Comparison of ENCODE assay signal across 16 mouse cellular contexts in genomic region chr7:28478854-28479253, GRCm38 (mm10). TPM values are rescaled to one million over a fixed set of nuclear protein-coding genes. Genes with fewer than 3 reads are reported as not detected.
A peak's percentile ranks its signal among the peaks of the same experiment; 100 is the strongest.
DNase-seq lines count a peak whose midpoint lies in the region; ATAC-seq and TF ChIP-seq lines count a peak whose summit lies in the region.
"Had no signal": no experiment of that assay in that cellular context is flagged by ENCODE, and none has a peak within 500 bp of the region (broad histone marks: within the 10 kb centered on the region; RNA-seq: fewer than 3 reads in every experiment).

No protein-coding gene starts in this region.

- peaks cover 6% of the 10 kb centered on the region for H3K4me1 ChIP-seq in forebrain, embryonic 10.5 days
- no peaks in the 10 kb centered on the region for H3K4me1 ChIP-seq in forebrain, postnatal 0 days (ENCODE audit: insufficient read depth)
- H3K4me1 ChIP-seq in lung, postnatal 0 days (ENCODE audit: insufficient read depth, low read depth, low read length): no peaks in the 10 kb centered on the region
- 0 out of 2 replicates have a peak, but pooled peaks cover 3% of the 10 kb centered on the region for H3K4me1 ChIP-seq in limb, embryonic 11.5 days (ENCODE audit: control insufficient read depth, insufficient read depth, low read length)
- H3K4me1 ChIP-seq in forebrain, embryonic 13.5 days: no peaks in the 10 kb centered on the region

- no peak overlapping the region for H3K9ac ChIP-seq in forebrain, postnatal 0 days
- H3K9ac ChIP-seq in lung, postnatal 0 days (replicated peaks; ENCODE audit: low read depth): no peak overlapping the region
- no peak overlapping the region for H3K9ac ChIP-seq in limb, embryonic 11.5 days (ENCODE audit: low read length)
- H3K9ac ChIP-seq in forebrain, embryonic 13.5 days: no peak overlapping the region
- H3K9ac ChIP-seq: limb, embryonic 13.5 days had no signal

- no peak for TF ChIP-seq CTCF in forebrain, postnatal 0 days (IDR thresholded peaks at IDR 0.05; ENCODE audit: low read depth)
- no peak for TF ChIP-seq CTCF in lung, postnatal 0 days (IDR thresholded peaks at IDR 0.05)

- no peaks in the 10 kb centered on the region for H3K27me3 ChIP-seq in forebrain, embryonic 10.5 days (ENCODE audit: poor library complexity, severe bottlenecking)
- H3K27me3 ChIP-seq in forebrain, postnatal 0 days (ENCODE audit: insufficient read depth, low read length): no peaks in the 10 kb centered on the region
- H3K27me3 ChIP-seq in lung, postnatal 0 days (replicated peaks; ENCODE audit: insufficient read depth, low read length): no peaks in the 10 kb centered on the region
- no peaks in the 10 kb centered on the region for H3K27me3 ChIP-seq in limb, embryonic 11.5 days (ENCODE audit: control insufficient read depth, insufficient read depth, low read length)
- no peaks in the 10 kb centered on the region for H3K27me3 ChIP-seq in forebrain, embryonic 13.5 days
- H3K27me3 ChIP-seq: limb, embryonic 13.5 days had no signal

- no peak overlapping the region for H3K4me3 ChIP-seq in forebrain, embryonic 10.5 days
- no peak overlapping the region for H3K4me3 ChIP-seq in forebrain, postnatal 0 days (ENCODE audit: low read depth, low read length)
- no peak overlapping the region for H3K4me3 ChIP-seq in lung, postnatal 0 days (ENCODE audit: low read depth, low read length)
- H3K4me3 ChIP-seq in limb, embryonic 11.5 days (ENCODE audit: low read depth, low read length): no peak overlapping the region
- no peak overlapping the region for H3K4me3 ChIP-seq in forebrain, embryonic 13.5 days
- H3K4me3 ChIP-seq: limb, embryonic 13.5 days had no signal

- ATAC-seq in forebrain, postnatal 0 days: no peak
- 0 out of 2 replicates have a peak, but pooled peaks have one; percentile 44 for ATAC-seq in lung, postnatal 0 days
- ATAC-seq in limb, embryonic 11.5 days (ENCODE audit: insufficient number of reproducible peaks, low FRiP score, low TSS enrichment, low read depth): no peak
- ATAC-seq in forebrain, embryonic 13.5 days: no peak
- ATAC-seq: hindbrain, postnatal 0 days had no signal

- no peak for TF ChIP-seq EP300 in lung, postnatal 0 days (IDR thresholded peaks at IDR 0.05)

- H3K36me3 ChIP-seq in forebrain, embryonic 10.5 days (replicated peaks): no peaks in the 10 kb centered on the region
- H3K36me3 ChIP-seq in forebrain, postnatal 0 days (ENCODE audit: insufficient read depth): no peaks in the 10 kb centered on the region
- H3K36me3 ChIP-seq in lung, postnatal 0 days (ENCODE audit: insufficient read depth, low read length): no peaks in the 10 kb centered on the region
- H3K36me3 ChIP-seq in limb, embryonic 11.5 days (ENCODE audit: control insufficient read depth, insufficient read depth, low read length): no peaks in the 10 kb centered on the region
- no peaks in the 10 kb centered on the region for H3K36me3 ChIP-seq in forebrain, embryonic 13.5 days (ENCODE audit: poor library complexity, severe bottlenecking)
- H3K36me3 ChIP-seq: limb, embryonic 13.5 days had no signal

- 9% methylated on average over 8 of the region's 8 CpGs for WGBS in forebrain, embryonic 10.5 days
- 12% methylated on average over 6 of the region's 8 CpGs for WGBS in forebrain, postnatal 0 days
- 8% methylated on average over 8 of the region's 8 CpGs for WGBS in lung, postnatal 0 days
- 7% methylated on average over 8 of the region's 8 CpGs for WGBS in limb, embryonic 11.5 days
- 11% methylated on average over 8 of the region's 8 CpGs for WGBS in forebrain, embryonic 13.5 days

- DNase-seq in forebrain, embryonic 10.5 days (ENCODE audit: extremely low spot score, low spot score): peak; percentile 31
- DNase-seq in forebrain, postnatal 0 days: no peak
- peak; percentile 30 for DNase-seq in lung, postnatal 0 days (ENCODE audit: low spot score)
- no peak for DNase-seq in lung, postnatal 4 days
- peak; percentile 42 for DNase-seq in embryo, embryonic 11 days
- DNase-seq in limb, embryonic 11.5 days (ENCODE audit: low spot score): peak; percentile 48
- DNase-seq in right cerebral cortex, postnatal 4 days: no peak
- DNase-seq: gastrocnemius, postnatal 10 days; thymus, postnatal 25 days had no signal

- H3K9me3 ChIP-seq in forebrain, embryonic 10.5 days: no peaks in the 10 kb centered on the region
- no peaks in the 10 kb centered on the region for H3K9me3 ChIP-seq in forebrain, postnatal 0 days (ENCODE audit: low read length)
- no peaks in the 10 kb centered on the region for H3K9me3 ChIP-seq in lung, postnatal 0 days (ENCODE audit: low read length)
- H3K9me3 ChIP-seq in limb, embryonic 11.5 days (ENCODE audit: control insufficient read depth, low read length): no peaks in the 10 kb centered on the region
- H3K9me3 ChIP-seq in forebrain, embryonic 13.5 days (replicated peaks): no peaks in the 10 kb centered on the region
- H3K9me3 ChIP-seq: limb, embryonic 13.5 days had no signal

- no peak overlapping the region for H3K27ac ChIP-seq in forebrain, embryonic 10.5 days
- H3K27ac ChIP-seq in forebrain, postnatal 0 days (ENCODE audit: low read depth, low read length): no peak overlapping the region
- H3K27ac ChIP-seq in lung, postnatal 0 days (ENCODE audit: low read length): no peak overlapping the region
- no peak overlapping the region for H3K27ac ChIP-seq in limb, embryonic 11.5 days (replicated peaks; ENCODE audit: low read depth, low read length)
- H3K27ac ChIP-seq in forebrain, embryonic 13.5 days: no peak overlapping the region
- H3K27ac ChIP-seq: hindbrain, postnatal 0 days; limb, embryonic 13.5 days had no signal

- no peak overlapping the region for H3K4me2 ChIP-seq in forebrain, postnatal 0 days (ENCODE audit: low read depth)
- no peak overlapping the region for H3K4me2 ChIP-seq in lung, postnatal 0 days (replicated peaks; ENCODE audit: low read depth, low read length)
- H3K4me2 ChIP-seq in limb, embryonic 11.5 days (ENCODE audit: low read depth, severe bottlenecking): no peak overlapping the region
- no peak overlapping the region for H3K4me2 ChIP-seq in forebrain, embryonic 13.5 days
- H3K4me2 ChIP-seq: limb, embryonic 13.5 days had no signal

RNA-seq across cellular contexts. Expression of gene Lrfn1, which starts 27.1 kb away (rescaled TPM):
- polyA plus RNA-seq in forebrain, embryonic 10.5 days (2016; fragmentation: Nextera tagmentation; extraction: Ambion mirVana): 3.0 and 3.4 TPM in 2 replicates
- 57.7 and 88.3 TPM in 2 replicates for total RNA-seq in forebrain, postnatal 0 days (2014; rRNA removed)
- 16.0 and 21.2 TPM in 2 replicates for polyA plus RNA-seq in forebrain, postnatal 0 days (2015; fragmentation: Nextera tagmentation; extraction: Ambion mirVana)
- 0.97 and 1.4 TPM in 2 replicates for polyA plus RNA-seq in lung, postnatal 0 days (2015; fragmentation: Nextera tagmentation; extraction: Ambion mirVana)
- 5.8 and 6.3 TPM in 2 replicates for polyA plus RNA-seq in limb, embryonic 11.5 days (2014; fragmentation: Nextera tagmentation; extraction: Ambion mirVana)
- polyA plus RNA-seq in forebrain, embryonic 13.5 days (2015; fragmentation: Nextera tagmentation; extraction: Ambion mirVana): 5.9 and 6.1 TPM in 2 replicates

RNA-seq across cellular contexts. Expression of gene Ifnl2, which starts 31.4 kb away (rescaled TPM):
- polyA plus RNA-seq in forebrain, embryonic 10.5 days (2016; fragmentation: Nextera tagmentation; extraction: Ambion mirVana): not detected in 2 replicates
- total RNA-seq in forebrain, postnatal 0 days (2014; rRNA removed): not detected in 2 replicates
- polyA plus RNA-seq in forebrain, postnatal 0 days (2015; fragmentation: Nextera tagmentation; extraction: Ambion mirVana): not detected in 2 replicates
- polyA plus RNA-seq in lung, postnatal 0 days (2015; fragmentation: Nextera tagmentation; extraction: Ambion mirVana): not detected in 2 replicates
- polyA plus RNA-seq in limb, embryonic 11.5 days (2014; fragmentation: Nextera tagmentation; extraction: Ambion mirVana): not detected in 2 replicates
- polyA plus RNA-seq in forebrain, embryonic 13.5 days (2015; fragmentation: Nextera tagmentation; extraction: Ambion mirVana): not detected in 2 replicates
- total RNA-seq: gastrocnemius, postnatal 10 days; hindbrain, postnatal 0 days; layer of hippocampus, postnatal 10 days; megakaryocyte-erythroid progenitor cell, adult 5-6 weeks had no signal
- polyA plus RNA-seq: heart, embryonic 14.5 days; hindbrain, postnatal 0 days; limb, embryonic 13.5 days; small intestine, adult 2 months had no signal

RNA-seq across cellular contexts. Expression of gene Gmfg, which starts 41.6 kb away (rescaled TPM):
- 8.0 and 8.3 TPM in 2 replicates for polyA plus RNA-seq in forebrain, embryonic 10.5 days (2016; fragmentation: Nextera tagmentation; extraction: Ambion mirVana)
- total RNA-seq in forebrain, postnatal 0 days (2014; rRNA removed): 2.6 and 3.8 TPM in 2 replicates
- polyA plus RNA-seq in forebrain, postnatal 0 days (2015; fragmentation: Nextera tagmentation; extraction: Ambion mirVana): 5.8 and 6.7 TPM in 2 replicates
- 81.0 and 83.1 TPM in 2 replicates for polyA plus RNA-seq in lung, postnatal 0 days (2015; fragmentation: Nextera tagmentation; extraction: Ambion mirVana)
- polyA plus RNA-seq in limb, embryonic 11.5 days (2014; fragmentation: Nextera tagmentation; extraction: Ambion mirVana): 5.8 and 7.5 TPM in 2 replicates
- polyA plus RNA-seq in forebrain, embryonic 13.5 days (2015; fragmentation: Nextera tagmentation; extraction: Ambion mirVana): 2.5 and 2.8 TPM in 2 replicates

RNA-seq across cellular contexts. Expression of gene Ifnl3, which starts 43.8 kb away (rescaled TPM):
- polyA plus RNA-seq in forebrain, embryonic 10.5 days (2016; fragmentation: Nextera tagmentation; extraction: Ambion mirVana): not detected in 2 replicates
- not detected in 2 replicates for total RNA-seq in forebrain, postnatal 0 days (2014; rRNA removed)
- polyA plus RNA-seq in forebrain, postnatal 0 days (2015; fragmentation: Nextera tagmentation; extraction: Ambion mirVana): not detected in 2 replicates
- not detected in 2 replicates for polyA plus RNA-seq in lung, postnatal 0 days (2015; fragmentation: Nextera tagmentation; extraction: Ambion mirVana)
- polyA plus RNA-seq in limb, embryonic 11.5 days (2014; fragmentation: Nextera tagmentation; extraction: Ambion mirVana): not detected in 2 replicates
- not detected in 2 replicates for polyA plus RNA-seq in forebrain, embryonic 13.5 days (2015; fragmentation: Nextera tagmentation; extraction: Ambion mirVana)
- total RNA-seq: gastrocnemius, postnatal 10 days; hindbrain, postnatal 0 days; layer of hippocampus, postnatal 10 days; megakaryocyte-erythroid progenitor cell, adult 5-6 weeks had no signal
- polyA plus RNA-seq: heart, embryonic 14.5 days; hindbrain, postnatal 0 days; limb, embryonic 13.5 days; small intestine, adult 2 months had no signal

Comparison
In these comparisons a context has a peak if more than half of its experiments do, and no peak if none do; other contexts are left out.
1. DNase-seq: peak in forebrain, embryonic 10.5 days (single experiment), lung, postnatal 0 days (single experiment), embryo, embryonic 11 days (single experiment) and limb, embryonic 11.5 days (single experiment); none in forebrain, postnatal 0 days (single experiment), lung, postnatal 4 days (0 of 2) and right cerebral cortex, postnatal 4 days (single experiment).